Mouse (Mus musculus) kidney, adult 10 weeks (tissue): Measurements from ENCODE around the gene Gpr146. TPM values are rescaled to one million over a fixed set of nuclear protein-coding genes. Genes with fewer than 3 reads are reported as not detected.

Experiments
- polyA plus RNA-seq: library from polyadenylated mRNA; stranded (reverse); fragments of 350-450 nt; fragmentation: Illumina TruSeq; extraction: RNeasy Lipid Tissue Mini Kit (QIAGEN cat#74804); gene quantifications from one replicate; pipeline ENCODE4 v1.2.3, GENCODE M21; 2014; ENCODE audit warnings: low read depth, low replicate concordance

Gpr146 gene
- polyA plus RNA-seq, result 8.6 TPM

DNA sequence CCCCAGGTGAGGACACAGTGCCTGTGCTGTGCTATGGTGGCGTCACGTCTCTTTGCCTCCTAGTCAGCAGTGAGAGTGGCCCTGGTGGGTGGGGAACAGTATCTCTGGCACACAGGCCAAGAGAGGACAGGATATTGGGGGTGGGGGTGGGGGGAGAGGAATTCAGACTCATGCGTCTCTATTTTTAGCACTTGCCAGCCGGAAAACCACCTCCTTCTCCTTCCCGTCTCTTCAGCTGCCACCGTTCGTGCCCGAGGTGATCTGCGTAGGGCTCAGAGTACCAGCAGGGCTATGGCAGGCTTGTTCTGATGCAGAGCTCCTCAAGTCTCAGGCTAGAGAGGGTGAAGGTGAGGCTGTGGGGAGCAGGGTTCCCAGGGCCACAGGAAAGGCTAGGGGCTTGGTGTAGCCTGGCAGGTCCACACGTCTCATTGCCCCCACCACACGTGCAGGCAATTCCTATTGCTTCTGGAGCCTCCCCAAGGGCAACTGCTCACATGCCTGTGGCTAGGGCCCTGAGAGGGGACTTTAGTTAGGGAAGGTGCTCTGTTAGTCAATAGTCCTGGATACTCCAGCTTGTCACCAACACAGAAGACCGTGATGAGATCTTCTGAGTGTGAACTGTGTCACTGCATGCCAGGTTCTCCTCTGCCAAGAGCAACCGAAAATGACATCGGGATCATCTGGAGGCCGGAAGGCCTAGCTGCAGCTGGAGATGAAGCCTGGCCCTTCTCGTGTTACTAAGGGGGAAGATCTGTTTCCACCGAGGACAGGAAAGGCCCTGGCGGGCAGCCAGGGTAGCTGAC, at the start of gene Gpr146:
Gpr146 (plus strand) TSS at position 230 of the 803 bp plus-strand sequence.

GRCm38 (mm10) chr5:139351134-139351533, 26.4 kb upstream of the Gpr146 start, which contains the start of gene Cox19:
TSS of gene Cox19 (minus strand) at chr5:139351418.

GRCm38 (mm10) chr5:139352317-139352716, 25.2 kb upstream of the Gpr146 start, which contains the start of gene Cyp2w1:
TSS of gene Cyp2w1 (plus strand) at chr5:139352617.

DNA sequence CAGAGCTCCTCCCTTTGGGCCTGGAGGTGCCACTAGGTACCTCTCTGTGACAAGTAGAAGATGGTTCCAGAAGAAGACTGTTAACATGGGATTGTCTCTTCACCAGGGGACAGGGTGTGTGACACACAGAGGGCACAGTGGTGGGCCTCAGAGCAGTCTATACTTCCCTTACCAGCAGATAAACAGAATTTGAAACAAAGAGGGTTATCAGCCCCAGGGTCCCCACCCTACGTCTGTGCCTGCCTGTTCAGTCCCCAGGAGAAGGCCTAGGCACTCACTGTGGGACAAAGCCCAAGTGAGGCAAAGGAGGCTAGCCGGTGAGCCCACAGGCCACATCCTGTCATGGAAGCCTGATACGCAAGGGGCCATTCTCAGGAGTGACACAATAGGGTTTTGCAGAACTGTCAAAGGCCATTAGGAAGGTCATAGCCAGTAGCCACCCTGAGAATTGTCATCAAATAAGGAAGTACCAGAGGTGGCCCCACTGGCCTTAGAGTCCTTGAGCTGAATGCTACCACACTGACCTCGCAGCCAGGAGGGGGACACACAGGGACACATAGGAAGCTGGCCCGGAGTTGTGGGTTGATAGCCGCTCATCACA, 27.4 kb downstream of the Gpr146 start, which contains the start of gene C130050O18Rik:
C130050O18Rik (plus strand) TSS at position 480 of the 601 bp plus-strand sequence.

DNA sequence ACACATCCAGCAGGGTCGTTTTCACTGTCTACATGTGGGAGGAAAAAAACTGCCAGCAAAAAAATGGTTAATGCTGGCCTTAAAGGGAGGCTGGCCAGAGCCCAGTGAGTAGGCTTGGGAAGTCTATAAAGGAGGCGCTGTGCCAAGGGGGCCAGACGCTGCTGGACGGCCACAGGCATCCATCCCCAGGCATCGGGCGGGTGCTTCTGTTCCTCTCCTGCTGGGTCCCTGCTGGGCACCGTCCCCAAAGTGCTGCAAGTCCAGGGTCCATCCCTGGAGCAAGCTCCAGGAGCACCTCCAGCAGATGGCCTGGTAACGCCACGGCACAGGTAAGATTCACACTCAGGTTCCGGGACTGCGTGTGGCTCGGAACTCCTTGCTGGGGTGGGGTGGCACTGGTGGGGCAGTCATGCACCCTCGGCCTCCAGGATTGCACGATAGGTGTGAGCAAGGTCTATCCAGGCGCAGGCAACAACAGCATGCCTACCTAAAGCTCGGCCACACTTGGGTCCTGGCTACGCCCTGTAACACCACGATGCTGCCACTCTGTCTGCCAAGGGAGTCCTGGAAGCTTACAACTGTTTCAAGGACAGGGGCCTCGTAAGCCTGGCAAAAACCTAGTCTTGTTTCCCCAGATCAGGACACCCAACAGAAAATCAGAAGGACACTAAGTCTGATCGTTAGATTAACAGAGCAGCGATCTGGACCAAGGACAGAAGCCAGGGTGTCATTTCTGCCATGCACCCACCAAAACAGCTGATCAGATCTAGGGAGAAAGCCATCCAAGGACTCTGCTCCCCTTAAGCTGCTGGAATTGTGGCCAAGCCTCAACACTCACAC, 45.7 kb downstream of the Gpr146 start, which contains the start of gene Gper1:
Gper1 (plus strand) TSS at position 126 of the 840 bp plus-strand sequence.

Other genes with a start within 250 kb of the Gpr146 start
- 2.8 TPM for gene Prkar1b, start 227.7 kb upstream of the Gpr146 start, polyA plus RNA-seq
- 4.6 TPM for gene Dnaaf5, start 227.5 kb upstream of the Gpr146 start, polyA plus RNA-seq
- 11.6 TPM for gene Sun1, start 177.1 kb upstream of the Gpr146 start, polyA plus RNA-seq
- gene Get4, start 125.4 kb upstream of the Gpr146 start, polyA plus RNA-seq, result 5.6 TPM
- gene Adap1, start 52.1 kb upstream of the Gpr146 start, polyA plus RNA-seq, result not detected
- gene Cox19, start 26.3 kb upstream of the Gpr146 start, polyA plus RNA-seq, result 18.6 TPM
- not detected for gene Cyp2w1, start 25.1 kb upstream of the Gpr146 start, polyA plus RNA-seq
- gene C130050O18Rik, start 27.6 kb downstream of the Gpr146 start, polyA plus RNA-seq, result not detected
- gene Gper1, start 45.5 kb downstream of the Gpr146 start, polyA plus RNA-seq, result not detected
- gene 3110082I17Rik, start 82.8 kb downstream of the Gpr146 start, polyA plus RNA-seq, result 0.40 TPM
- 6.6 TPM for gene Zfand2a, start 106.9 kb downstream of the Gpr146 start, polyA plus RNA-seq
- not detected for gene Uncx, start 165.8 kb downstream of the Gpr146 start, polyA plus RNA-seq